Mouse (Mus musculus) ES-Bruce4 (cell line): ENCODE measurements around the gene 1700042G07Rik.

Source experiments
- EP300 ChIP-seq: IDR thresholded peaks from 2 replicates; pipeline ENCODE4 v1.6.1; 2011; ENCODE audit warnings: low read depth, low read length; ENCODE audit not compliant: insufficient read depth
- POLR2A ChIP-seq: IDR thresholded peaks from one replicate; pipeline ENCODE4 v1.8.1; 2011; ENCODE audit warnings: low read length; ENCODE audit not compliant: insufficient read depth

DNA sequence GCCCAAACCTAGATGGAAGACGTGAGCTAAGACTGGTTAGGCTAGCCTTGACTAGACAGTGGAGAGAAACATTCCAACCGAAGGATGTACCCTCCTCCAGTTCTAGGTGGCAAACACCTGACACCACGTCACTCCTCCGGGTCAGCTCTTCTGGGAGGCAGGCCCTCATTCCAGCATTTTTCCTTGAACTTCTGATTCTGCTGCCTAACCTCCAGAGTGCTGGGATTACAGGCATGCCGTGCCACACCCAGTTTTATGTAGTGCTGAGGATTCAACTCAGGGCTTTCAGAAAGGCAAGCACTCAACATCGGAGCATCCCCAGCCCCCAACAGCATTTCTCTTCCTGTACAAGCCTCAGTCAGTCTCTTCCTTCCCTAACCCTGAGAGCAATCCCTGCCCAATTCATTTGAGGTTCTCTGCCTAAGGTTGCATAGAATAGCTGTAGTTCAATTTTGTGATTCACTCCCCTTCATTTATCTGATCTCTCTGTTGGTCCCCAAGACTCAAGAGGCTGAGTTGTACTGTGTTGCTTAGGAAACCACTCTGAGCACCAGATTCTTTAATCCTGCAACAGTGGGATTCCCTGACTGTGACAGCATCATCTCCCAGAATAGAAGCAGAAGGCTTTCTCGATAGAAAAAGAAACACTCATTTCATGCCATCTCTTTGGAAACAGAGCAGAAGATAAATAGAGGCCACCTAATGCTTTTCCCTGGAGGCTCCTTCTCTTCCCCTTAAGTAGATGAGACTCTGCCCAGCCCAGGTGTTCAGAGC, 32.2 kb upstream of the 1700042G07Rik start:
- TF ChIP-seq POLR2A (no peak), EP300 (no peak)
